Mouse (Mus musculus) cerebellum, postnatal 36 days (tissue): Measurements from ENCODE around the gene Tada2b.
A peak's percentile ranks its signal among the peaks of the same experiment; 100 is the strongest.

Experiments
- DNase-seq, 2 experiments: peaks; one replicate each; pipeline ENCODE4 v3.0.0; 2021 to 2022; ENCODE audit warnings: mixed read lengths in 2 of 2

The Tada2b gene

DNA sequence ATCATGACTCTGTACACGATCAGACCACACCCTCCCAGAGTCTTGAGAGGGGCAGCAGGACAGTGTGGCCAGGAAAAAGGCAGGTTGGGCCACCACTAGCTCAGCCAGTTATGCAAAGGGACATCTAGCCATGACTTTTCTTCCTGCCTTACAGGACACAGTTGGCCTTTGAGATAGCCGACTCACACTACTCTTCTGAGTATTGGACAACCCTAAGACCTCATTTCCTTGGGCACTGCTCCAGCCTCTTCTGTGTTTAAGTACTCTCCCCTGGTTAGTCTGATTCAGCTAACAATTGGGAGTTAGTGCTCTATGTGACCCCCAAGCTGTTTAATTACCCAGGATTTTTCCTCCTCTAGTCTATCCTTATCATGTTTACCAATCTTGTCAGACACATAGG is 4.3 kb downstream of the Tada2b start:
- no peak for DNase-seq

DNA sequence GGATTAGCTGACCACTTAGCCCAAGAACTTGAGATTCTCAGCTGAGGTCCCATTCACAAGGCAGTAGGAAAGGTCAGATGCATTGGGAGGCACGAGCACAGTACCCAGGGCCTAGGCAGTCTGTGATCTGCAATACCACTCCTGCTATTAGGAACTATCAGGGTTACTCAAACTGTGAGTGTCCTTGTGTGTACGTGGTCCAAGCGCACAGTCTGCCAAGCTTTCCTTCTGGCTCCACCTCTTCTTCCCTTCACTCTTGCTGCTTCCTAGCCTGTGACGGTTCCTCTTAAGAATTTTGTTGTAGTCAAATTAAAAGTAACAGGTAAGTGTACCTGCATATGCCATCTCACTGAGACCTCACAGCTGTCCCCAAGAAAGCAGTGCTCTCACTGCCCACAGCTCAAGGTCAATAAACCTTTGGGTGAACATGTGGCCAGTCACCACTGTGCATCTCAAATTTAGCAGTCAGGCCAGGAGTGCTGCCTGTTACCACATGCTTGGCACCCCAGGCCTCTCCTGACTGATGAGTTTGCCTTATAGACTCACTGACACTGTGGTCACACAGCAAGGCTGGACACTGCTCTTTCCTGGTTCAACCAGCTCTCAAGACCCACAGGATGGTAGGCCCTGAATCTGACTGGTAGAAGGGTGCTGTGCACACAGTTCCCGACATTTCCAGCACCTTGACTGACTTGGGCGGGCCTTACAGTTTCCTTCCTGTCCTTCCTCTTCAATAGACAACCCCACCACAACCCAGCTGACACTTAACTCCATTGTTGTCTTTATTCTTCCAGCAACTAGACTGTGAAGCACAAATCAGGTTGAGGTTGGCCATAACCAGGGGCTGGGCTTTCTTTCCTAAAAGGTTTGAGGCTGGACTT is 5.3 kb downstream of the Tada2b start:
- DNase-seq = no peak

DNA sequence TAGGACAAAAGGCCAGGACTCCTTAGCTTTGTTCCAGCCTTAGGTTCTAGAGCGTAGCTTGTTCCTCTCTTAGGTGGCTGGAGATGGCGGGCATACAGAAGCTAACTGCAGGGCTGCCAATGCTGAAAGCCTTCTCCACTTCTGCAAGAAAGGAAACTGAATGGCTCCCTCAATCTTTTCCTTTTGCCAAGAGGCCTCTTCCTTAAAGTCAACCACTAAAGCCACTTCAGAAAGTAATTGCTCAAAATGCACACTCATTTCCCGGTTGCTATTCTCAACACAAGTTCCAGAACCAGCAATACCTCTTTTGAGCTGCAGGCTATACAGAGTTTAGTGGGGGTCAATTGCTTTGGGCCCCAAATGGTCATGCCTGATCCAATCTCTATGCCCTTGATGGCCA is 6.6 kb downstream of the Tada2b start:
- DNase-seq = no peak

DNA sequence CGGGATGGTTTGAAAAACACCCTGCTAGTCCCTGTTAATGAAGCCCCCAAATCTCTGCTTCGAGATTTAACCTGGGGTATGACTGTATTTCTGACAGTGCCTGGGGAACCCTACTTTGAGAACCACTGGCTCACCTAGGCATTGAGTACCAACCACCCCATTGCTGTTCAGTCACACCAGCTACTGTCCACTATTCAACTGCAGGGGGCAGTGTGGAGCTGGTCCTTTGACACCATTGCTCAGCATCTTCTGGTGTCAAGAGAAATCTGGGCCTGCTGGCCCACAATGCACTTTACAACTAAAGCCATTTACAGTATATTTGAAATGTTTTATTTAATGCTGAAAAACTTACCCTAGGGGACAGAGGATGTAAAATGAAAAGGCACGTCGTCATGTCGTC is 9.8 kb downstream of the Tada2b start:
- peak; percentile 71 to 72 for DNase-seq

DNA sequence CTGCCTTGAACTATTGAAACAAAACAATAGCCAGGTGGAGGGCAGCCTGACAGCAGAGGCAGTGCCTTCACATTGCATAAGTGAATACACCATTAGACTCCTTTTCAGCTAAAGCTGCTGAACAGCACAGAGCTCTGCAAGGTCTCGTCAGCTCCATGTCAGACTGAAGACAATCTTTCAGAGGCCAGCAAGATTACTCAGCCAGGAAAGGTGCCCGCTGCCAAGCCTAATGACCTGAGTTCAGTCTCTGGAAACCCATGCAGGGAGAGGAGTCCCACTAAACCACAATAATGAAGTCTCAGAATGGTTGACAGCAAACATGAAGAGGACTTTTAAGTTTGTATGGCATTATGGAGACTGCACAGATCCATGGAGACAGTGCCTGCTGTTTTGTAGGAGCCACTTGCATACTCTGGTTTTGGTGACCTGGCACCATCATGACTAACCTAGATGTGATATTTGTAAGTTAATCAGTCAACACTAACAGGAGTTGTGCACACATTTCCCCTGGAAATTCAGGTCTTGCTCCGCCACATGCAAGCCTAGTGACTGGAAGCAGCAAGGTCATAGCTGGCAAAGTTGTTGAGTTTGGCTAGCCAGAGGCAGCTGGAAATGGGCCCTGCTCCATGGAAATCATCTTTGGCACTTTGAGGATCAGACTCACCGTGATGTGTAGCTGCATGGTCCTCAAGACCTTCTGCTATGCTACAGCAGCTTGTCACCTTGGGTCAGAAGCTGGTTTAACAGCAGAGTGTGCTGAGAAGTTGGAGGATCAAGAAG is 11.0 kb downstream of the Tada2b start:
- no peak for DNase-seq

DNA sequence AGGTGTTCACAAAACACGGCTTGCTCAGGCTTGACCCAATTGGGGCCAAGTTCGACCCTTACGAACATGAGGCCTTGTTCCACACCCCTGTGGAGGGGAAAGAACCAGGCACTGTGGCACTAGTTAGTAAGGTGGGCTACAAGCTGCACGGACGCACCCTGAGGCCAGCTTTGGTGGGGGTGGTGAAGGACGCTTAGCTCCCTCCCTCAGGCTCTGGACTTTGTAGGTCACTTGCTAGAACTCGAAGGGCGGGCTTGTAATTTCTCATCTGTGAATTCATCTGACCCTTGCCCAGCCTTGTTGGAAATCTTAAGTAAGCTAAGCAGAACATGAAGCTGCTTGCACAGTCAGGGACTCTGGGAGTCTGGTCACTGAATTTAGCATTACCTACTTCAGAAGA is 12.9 kb downstream of the Tada2b start:
- no peak for DNase-seq

DNA sequence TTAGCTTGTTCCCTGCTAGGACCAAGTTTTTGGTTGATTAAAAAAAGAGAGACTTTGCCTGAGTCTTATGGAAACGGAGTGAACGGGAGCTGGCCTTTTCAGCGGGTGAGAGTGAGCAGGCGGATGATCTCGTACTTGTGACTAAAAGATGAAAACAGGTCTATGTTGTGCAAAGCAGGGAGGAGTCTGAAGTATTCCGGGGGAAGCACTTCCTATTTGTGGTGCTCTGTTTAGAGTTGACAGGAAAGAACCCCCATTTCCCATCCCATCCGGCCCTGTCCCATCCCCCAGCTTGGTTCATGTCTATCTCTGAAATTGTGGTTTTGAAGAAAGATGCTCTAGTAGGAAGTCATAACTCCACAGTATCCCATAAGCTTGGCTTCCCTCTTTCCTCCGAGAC is 18.2 kb downstream of the Tada2b start:
- no peak for DNase-seq

DNA sequence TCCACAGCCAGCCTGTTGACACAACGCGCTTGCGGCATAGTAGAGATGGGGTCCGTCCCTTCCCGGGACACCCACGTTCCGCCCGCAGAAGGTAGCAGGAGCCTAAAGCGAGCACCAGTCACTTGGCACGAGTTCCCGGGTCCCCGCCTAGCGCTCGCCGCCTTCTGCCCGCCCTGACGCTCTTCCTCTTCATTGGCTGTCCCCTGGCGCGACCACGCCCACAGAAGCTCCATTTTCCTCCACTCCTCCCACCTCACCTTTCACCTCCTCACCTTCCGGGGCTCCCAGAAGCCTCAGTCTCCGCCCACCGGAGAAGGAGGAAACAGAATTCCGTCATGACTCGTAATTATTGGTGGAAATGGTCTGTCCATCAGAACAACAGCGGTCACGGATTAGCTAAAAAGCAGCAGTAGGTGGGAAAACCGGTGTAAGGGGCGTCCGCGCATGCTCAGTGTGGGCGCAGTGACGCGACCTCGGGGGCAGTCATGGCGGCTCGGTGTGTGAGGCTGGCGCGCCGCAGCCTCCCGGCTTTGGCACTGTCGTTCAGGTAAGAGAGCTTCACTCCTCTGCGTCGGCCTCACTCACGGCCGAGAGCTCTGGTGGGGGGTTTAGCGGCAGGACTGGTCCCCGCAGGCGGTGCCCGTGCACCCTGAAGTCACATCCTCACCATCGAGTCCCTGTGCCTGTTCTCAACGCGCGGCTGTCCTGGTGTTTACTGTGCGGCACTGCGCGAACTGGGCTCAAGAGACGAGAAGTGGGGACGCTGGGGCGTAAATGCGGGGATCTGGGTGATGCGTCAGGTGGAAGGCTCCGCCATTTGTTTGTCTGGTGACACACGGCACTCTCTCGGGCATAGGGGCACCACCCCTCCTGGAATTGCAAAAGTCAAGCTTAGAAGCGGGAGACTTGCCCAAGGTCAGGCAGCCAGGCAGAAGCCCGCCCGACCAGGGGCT is 19.1 kb downstream of the Tada2b start, which contains the start of gene Grpel1:
Gene Grpel1, plus strand, starts transcription at position 290 of the 953 bp plus-strand sequence.
- peak; percentile 95 to 96 for DNase-seq

DNA sequence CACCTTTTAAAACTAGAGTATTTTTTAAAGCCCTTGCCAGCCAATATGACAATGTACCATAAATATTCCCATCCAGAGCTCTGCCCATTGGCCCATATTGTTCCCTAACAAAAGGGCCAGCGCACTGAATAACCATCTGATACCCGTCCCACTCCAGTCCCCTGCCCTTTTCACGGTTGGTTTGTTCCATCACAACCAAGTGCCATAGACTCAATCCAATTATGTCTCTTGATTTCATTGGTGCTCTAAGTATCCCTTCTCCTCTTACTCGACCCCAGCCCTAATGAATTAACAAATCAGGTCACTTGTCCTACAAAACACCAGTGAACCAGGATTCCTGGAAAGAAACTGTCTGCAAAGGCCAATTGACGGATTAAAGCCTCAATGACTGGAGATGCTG is 20.7 kb downstream of the Tada2b start:
- no peak for DNase-seq

DNA sequence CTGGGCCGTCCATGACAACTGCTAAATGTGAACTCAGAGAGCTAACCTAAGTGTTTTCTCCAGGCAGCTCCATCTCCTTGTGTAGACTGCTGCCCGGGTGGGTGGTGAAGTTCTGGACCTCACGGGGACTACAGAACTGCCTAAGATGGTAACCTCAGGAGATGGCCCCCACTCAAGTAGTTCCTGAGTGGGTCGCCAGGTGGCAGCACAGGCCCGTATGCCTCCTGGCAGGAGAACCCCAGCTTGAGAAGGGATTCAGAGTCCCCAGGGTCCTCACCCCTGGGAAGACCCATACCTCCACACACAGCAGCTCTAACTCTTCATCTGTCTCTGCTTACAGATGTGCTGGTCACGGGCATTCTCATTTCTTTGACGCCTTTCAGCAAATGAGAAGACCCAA is 21.3 kb downstream of the Tada2b start:
- peak; percentile 78 to 80 for DNase-seq

DNA sequence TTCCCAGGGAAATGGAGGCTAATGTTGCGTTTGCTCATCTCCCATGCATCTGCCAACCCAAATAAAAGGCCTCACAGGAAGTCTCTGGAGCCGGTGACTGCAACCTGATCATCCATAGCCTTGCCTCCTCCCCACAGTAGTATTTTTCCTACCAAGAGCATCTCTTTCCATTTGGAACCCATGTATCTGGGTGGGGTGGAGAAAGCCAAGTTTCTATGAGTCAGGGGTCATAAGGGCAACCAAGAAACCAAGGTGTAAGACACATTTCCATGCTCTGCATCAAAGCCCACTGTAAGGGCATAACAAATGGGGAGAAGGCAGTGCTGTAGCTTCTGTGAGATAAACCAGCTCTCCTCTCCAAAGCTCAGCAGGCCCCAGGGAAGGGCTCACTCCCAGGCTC is 22.9 kb downstream of the Tada2b start:
- no peak for DNase-seq

DNA sequence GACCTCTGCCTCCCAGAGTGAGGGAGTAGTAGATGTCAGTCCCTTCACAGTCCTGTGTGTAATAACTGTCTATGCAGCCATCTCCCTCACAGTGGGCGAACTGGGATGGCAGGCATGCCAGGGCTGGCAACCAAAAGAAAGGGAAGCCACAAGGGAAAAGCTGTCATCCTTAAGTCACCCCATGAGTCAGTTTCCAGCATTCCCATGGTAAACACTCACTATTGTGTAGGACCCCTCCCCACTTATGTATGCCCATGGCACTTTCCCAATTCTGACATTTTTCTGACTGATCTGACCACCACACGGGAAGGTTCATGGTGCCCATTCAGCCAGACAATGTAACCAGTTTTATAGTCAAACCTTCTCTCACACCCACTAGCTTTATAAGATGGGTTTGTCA is 23.4 kb downstream of the Tada2b start:
- no peak for DNase-seq

DNA sequence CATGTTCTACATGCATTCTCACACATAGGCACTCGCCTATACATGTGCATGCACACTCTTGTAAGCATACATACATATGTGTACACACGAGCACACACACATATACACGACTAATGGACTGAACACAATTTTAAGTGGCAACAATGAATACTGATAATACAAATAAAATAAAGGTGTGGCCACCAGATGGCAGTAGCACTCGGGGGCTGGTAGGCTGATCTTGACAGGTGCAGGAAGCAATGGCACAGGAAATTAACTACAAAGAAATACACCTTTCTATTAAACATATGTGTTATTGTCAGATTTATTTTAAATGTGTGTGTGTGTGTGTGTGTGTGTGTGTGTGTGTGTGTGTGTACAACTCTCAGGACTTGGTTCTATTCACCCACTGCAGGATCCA is 25.2 kb downstream of the Tada2b start:
- peak; percentile 49 to 54 for DNase-seq

DNA sequence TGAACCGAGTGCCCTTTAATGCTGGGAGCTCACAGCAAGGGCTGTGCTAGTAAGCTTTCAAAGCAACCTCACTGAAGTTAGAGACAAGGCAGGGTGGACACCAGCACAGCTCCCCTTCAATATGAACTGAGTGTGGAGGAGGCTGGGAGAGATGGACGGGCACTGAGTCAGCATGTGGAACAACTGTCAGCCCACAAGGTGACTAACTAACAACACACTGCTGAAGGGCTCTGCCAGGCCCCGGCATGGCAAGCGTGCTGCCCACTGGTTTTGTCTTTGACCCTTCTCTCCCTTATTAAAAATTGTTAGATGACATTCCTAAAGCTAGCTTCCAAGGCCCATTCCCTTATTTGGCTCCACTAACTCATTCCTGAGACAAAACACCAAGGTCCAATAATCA is 26.4 kb downstream of the Tada2b start:
- DNase-seq = no peak

DNA sequence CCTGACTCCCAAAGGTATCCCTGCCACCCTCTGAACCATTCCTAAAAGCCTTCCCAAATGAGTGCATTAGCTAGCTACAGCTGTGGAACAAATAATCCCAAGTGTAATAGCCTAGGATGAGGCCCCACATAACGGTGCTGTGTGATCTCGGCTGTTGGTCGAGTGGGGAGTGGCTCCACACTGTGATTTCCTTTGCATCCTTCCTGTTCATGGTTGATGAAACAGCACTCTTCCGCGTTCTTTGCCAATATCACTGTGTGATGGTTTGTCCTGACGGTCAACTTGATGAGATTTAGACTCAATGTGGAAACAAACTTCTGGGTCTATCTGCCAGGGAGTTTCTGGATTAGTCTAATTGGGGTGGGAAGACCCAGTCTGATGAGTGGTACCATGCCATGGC is 31.3 kb downstream of the Tada2b start:
- DNase-seq = no peak

DNA sequence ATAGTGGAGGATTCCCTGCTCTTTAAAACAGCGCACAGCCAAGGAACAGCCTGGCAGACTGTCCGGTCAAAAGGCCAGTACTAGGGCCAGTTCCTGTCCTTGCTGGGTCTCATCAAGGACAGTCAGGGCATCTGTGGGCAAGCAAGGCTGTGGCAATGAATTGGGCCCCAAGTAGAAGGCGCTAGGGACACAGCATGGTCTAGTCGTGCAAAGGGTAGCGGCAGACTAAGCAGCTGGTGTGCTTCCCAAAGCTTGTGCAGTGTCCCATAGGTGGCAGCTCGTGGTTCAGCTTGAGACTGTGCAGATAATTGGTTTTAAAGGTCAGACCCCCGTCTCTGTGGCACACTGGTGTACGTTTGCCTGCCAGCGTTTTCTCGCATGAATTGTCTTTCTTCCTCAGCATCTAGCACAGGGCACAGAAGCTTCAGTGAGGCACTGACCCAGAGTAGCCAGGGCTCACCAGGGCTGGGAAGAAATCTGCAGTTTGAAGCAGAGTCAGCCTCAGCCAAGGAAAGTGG is 32.2 kb downstream of the Tada2b start:
- DNase-seq = no peak

DNA sequence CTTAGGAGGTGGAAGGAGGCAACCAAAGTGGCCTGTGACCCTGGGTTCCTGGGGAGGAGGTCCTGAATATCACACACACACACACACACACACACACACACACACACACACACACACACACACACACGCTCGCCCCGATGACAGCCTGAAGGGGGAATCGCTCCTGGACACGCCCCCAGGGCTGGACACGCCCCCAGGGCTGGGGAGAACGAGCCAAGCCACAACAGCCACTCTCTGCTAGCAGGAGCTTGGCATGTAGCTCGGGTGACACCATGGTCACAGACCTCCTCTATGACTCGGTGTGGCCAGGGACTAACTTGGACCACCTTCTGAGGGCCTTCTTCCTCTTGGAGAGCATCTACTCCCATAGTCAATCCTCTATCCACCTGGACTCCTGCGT is 33.0 kb downstream of the Tada2b start:
- DNase-seq = no peak

DNA sequence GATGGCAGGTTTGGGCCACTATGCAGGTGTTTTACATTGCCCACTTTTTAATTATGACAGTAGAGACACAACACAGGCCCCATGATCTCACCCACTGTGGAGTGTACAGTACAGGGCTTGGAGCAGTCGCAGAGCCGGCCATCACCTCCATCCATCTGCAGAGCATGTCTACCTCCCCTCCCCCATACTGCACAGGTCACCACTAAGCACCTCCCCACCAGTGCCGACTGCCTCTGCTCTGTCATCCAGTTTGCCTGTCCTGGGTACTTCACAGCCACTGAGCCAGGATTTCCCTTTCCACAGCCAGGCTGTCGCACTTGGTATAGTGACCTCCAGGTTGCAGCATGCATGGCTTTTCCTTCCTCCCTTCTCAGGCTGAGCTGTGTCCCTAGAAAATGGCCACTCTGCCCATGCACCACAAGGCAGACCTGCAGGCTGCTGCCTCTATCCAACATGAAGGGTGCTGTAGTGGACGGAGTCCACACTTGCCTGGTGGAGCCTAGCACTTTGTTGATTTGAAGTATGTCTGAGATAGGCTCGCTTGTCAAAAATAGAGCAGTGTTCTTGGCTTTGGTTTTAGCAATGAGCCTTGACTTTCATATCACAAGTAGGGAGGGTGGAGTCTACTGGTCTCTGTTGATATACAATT is 34.3 kb downstream of the Tada2b start:
- no peak for DNase-seq

DNA sequence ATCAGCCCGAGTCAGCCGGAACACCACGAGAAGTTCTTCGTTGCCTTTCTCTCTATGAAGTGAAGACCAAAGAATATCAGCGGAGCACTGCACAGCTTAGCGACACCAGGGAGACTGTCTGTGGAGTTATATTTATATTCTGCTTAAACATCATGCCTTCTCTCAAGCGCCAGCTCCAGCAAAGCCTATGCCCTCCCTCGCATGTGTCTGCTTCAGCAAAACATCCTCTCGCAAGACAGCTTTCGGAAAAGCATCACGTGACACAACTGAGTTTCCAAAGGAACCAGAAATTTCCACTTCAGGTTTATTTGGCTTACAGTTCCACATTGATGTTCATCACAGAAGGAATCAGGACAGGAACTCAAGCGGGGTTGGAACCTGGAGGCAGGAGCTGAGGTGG is 36.2 kb downstream of the Tada2b start:
- no peak for DNase-seq

DNA sequence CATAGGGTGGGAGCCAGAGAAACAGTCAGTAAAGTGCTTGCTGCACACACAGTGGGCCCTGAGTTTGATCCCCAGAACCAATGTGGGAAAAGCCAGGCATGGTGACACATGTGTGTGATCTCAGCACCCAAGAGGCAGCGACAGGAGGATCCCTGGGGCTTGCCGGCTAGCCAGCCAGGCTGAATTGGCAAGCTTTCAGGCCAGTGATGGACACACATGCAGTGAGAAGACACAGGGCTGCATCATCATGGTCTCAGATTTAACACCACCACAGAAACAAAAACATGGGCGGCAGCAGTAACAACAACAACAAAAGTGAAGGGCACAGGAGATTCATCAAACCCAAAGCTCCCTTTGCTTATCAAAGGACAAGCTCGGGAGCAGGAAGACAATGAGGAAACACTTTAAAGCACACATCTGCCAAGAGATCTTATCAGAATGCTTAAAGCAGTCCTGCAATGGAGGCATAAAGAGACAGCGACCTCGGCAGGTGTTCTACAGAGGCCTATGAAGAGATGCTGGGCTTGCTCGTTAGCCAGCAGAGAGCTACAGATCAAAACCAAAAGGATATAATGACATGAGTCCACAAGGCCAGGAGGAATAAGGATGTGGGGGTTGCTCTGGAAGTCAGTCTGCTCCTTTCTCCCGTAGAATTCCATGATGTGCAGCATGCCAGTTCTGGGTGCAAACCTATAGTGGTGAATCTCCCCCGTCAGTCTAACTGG is 37.8 kb downstream of the Tada2b start:
- DNase-seq = no peak

DNA sequence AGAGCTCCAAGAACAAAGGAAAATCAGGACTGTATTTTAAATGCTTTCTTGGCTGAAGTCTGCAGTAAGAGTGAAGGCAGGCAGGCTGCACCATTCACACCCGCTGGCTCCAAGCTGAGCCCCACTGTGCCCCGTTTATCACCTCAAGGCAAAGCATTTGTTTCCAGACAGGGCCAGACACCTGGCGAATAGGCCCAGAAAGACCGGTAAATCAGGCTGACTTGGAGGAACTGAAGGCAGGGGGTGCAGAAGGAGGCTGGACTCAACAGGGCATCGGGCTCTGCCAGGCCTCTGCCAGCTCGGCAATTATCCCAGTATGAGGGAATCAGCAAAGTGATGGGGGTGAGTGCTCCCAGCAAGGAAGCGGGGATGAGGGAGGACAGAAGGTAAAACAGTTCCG is 39.1 kb downstream of the Tada2b start:
- DNase-seq = peak; percentile 53 to 62
